ENCODE assay signal across 8 mouse cellular contexts in the genomic region with DNA sequence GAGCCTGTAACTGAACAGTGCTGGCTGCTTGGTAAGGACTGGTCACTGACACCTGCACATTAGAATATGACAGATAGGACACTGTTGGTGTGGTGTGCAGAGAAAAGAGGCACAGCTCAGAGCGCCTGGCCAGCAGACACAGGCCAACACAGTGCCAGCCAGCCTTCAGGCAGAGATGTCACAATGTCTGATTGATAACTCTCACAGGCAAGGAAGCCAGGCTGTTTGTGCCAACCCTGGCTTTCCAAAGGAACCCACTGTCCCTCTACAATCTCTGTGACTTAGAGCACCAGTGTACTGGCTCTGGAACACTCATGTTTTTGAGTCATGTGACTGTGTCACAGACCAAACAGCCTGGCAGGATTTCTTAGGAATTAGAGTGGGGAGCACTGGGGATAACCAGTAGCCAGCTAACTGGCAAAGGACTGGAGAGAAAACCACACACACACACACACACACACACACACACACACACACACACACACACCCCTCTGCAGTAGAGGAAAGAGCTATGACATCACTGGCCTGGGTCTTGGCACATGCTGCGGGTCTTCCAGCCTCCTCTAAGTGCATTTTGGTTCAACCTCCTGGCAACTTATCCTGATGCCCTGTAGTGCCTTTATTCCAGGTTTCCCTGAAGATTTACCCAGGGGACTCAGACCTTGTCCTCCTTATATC.
A peak's percentile ranks its signal among the peaks of the same experiment; 100 is the strongest.
DNase-seq lines count a peak whose midpoint lies in the region; ATAC-seq and TF ChIP-seq lines count a peak whose summit lies in the region.

No protein-coding gene starts in this region.

- H3K9me3 ChIP-seq in lung, embryonic 16.5 days (ENCODE audit: control insufficient read depth, low read length) = no peaks in the 10 kb centered on the region
- no peaks in the 10 kb centered on the region for H3K9me3 ChIP-seq in heart, embryonic 10.5 days
- H3K9me3 ChIP-seq in midbrain, postnatal 0 days (ENCODE audit: low read length) = no peaks in the 10 kb centered on the region

- ATAC-seq in lung, embryonic 16.5 days (ENCODE audit: low read depth) = peak; percentile 39; the same call in 1 of the 2 replicates
- 0 out of 2 replicates have a peak, but pooled peaks have one; percentile 31 for ATAC-seq in midbrain, postnatal 0 days (ENCODE audit: low FRiP score)

- H3K27ac ChIP-seq in lung, embryonic 16.5 days (ENCODE audit: low read length) = no peak overlapping the region
- H3K27ac ChIP-seq in heart, embryonic 10.5 days = peak overlapping the region; percentile 22; the same call in 1 of the 2 replicates
- H3K27ac ChIP-seq in midbrain, postnatal 0 days (ENCODE audit: low read depth, low read length) = no peak overlapping the region

- H3K4me2 ChIP-seq in lung, embryonic 16.5 days (ENCODE audit: low read depth, low read length) = no peak overlapping the region
- H3K4me2 ChIP-seq in midbrain, postnatal 0 days (ENCODE audit: low read depth, low read length, poor library complexity, severe bottlenecking) = no peak overlapping the region

- H3K4me3 ChIP-seq in lung, embryonic 16.5 days (ENCODE audit: low read length) = no peak overlapping the region
- H3K4me3 ChIP-seq in heart, embryonic 10.5 days = no peak overlapping the region
- H3K4me3 ChIP-seq in midbrain, postnatal 0 days (ENCODE audit: low read depth, low read length) = no peak overlapping the region

- no peak overlapping the region for H3K9ac ChIP-seq in lung, embryonic 16.5 days (ENCODE audit: low read length)
- H3K9ac ChIP-seq in midbrain, postnatal 0 days (replicated peaks; ENCODE audit: low read length, poor library complexity, severe bottlenecking) = no peak overlapping the region

- WGBS in lung, embryonic 16.5 days = 71% methylated on average over 2 of the region's 2 CpGs
- 77% methylated on average over 2 of the region's 2 CpGs for WGBS in heart, embryonic 10.5 days
- 67% methylated on average over 2 of the region's 2 CpGs for WGBS in midbrain, postnatal 0 days

- H3K4me1 ChIP-seq in lung, embryonic 16.5 days (replicated peaks; ENCODE audit: control insufficient read depth, insufficient read depth, low read length) = peaks cover 3% of the 10 kb centered on the region
- H3K4me1 ChIP-seq in heart, embryonic 10.5 days = peaks cover 15% of the 10 kb centered on the region; the same call in 1 of the 2 replicates
- H3K4me1 ChIP-seq in midbrain, postnatal 0 days (ENCODE audit: insufficient read depth, low read length) = no peaks in the 10 kb centered on the region

- peak; percentile 5 for DNase-seq in cerebellum, adult 9-10 months
- no peak for DNase-seq in cerebellum, adult 11 months
- no peak for DNase-seq in lung, postnatal 25 days (ENCODE audit: low spot score)
- no peak for DNase-seq in heart, embryonic 10.5 days (ENCODE audit: low spot score)
- peak; percentile 61 for DNase-seq in midbrain, postnatal 0 days (ENCODE audit: low spot score)
- no peak for DNase-seq in thymus, postnatal 25 days
- DNase-seq in MN1 (ENCODE audit: low spot score) = no peak

- no peaks in the 10 kb centered on the region for H3K36me3 ChIP-seq in lung, embryonic 16.5 days (ENCODE audit: control insufficient read depth, insufficient read depth, low read length)
- H3K36me3 ChIP-seq in heart, embryonic 10.5 days = no peaks in the 10 kb centered on the region
- H3K36me3 ChIP-seq in midbrain, postnatal 0 days (ENCODE audit: insufficient read depth, low read length) = no peaks in the 10 kb centered on the region

- TF ChIP-seq CTCF in midbrain, postnatal 0 days (IDR thresholded peaks at IDR 0.05) = no peak

- no peaks in the 10 kb centered on the region for H3K27me3 ChIP-seq in lung, embryonic 16.5 days (ENCODE audit: control insufficient read depth, insufficient read depth, low read depth, low read length)
- H3K27me3 ChIP-seq in heart, embryonic 10.5 days (ENCODE audit: insufficient read depth, poor library complexity, severe bottlenecking) = no peaks in the 10 kb centered on the region
- no peaks in the 10 kb centered on the region for H3K27me3 ChIP-seq in midbrain, postnatal 0 days (ENCODE audit: insufficient read depth, low read length)

Comparison
In these comparisons a context has a peak if more than half of its experiments do, and no peak if none do; other contexts are left out.
1. DNase-seq: peak in cerebellum, adult 9-10 months (single experiment) and midbrain, postnatal 0 days (single experiment); none in cerebellum, adult 11 months (single experiment), lung, postnatal 25 days (single experiment), heart, embryonic 10.5 days (single experiment), thymus, postnatal 25 days (single experiment) and MN1 (single experiment).